In genomic region chr2:34544646-34545395, GRCm38 (mm10) we compare ENCODE assay signal across 24 mouse cellular contexts.
DNase-seq lines count a peak whose midpoint lies in the region; ATAC-seq and TF ChIP-seq lines count a peak whose summit lies in the region.
"Had no signal": no experiment of that assay in that cellular context is flagged by ENCODE, and none has a peak within 500 bp of the region (broad histone marks: within the 10 kb centered on the region; RNA-seq: fewer than 3 reads in every experiment).

No protein-coding gene starts in this region.

- WGBS in midbrain, embryonic 11.5 days, result 95% methylated on average over 13 of the region's 13 CpGs
- 93% methylated on average over 13 of the region's 13 CpGs for WGBS in midbrain, embryonic 15.5 days
- WGBS in lung, embryonic 15.5 days, result 60% methylated on average over 13 of the region's 13 CpGs
- WGBS in stomach, postnatal 0 days, result 65% methylated on average over 13 of the region's 13 CpGs
- WGBS in midbrain, embryonic 14.5 days, result 92% methylated on average over 13 of the region's 13 CpGs

- no peak for ATAC-seq in midbrain, embryonic 11.5 days (ENCODE audit: low FRiP score)
- no peak for ATAC-seq in midbrain, embryonic 15.5 days (replicated peaks)
- ATAC-seq in lung, embryonic 15.5 days (ENCODE audit: borderline replicate concordance, extremely low read depth, low FRiP score, low TSS enrichment), result no peak
- ATAC-seq in stomach, postnatal 0 days (ENCODE audit: low FRiP score, low TSS enrichment), result peak; percentile 63; the same call in 1 of the 2 replicates
- no peak for ATAC-seq in midbrain, embryonic 14.5 days (ENCODE audit: low FRiP score, low TSS enrichment)
- ATAC-seq: forebrain, embryonic 16.5 days had no signal

- H3K36me3 ChIP-seq in midbrain, embryonic 11.5 days (ENCODE audit: control insufficient read depth, insufficient read depth, low read length), result no peaks in the 10 kb centered on the region; the same call in 1 of the 2 replicates
- no peaks in the 10 kb centered on the region for H3K36me3 ChIP-seq in midbrain, embryonic 15.5 days (replicated peaks)
- H3K36me3 ChIP-seq in lung, embryonic 15.5 days, result no peaks in the 10 kb centered on the region
- H3K36me3 ChIP-seq in stomach, postnatal 0 days (ENCODE audit: control insufficient read depth, insufficient read depth, low read length), result no peaks in the 10 kb centered on the region
- no peaks in the 10 kb centered on the region for H3K36me3 ChIP-seq in midbrain, embryonic 14.5 days (ENCODE audit: control insufficient read depth, insufficient read depth, low read length)
- H3K36me3 ChIP-seq: hindbrain, embryonic 15.5 days; limb, embryonic 10.5 days; neural tube, embryonic 15.5 days had no signal

- no peak for TF ChIP-seq EP300 in stomach, postnatal 0 days (optimal IDR thresholded peaks at IDR 0.05)

- H3K9ac ChIP-seq in midbrain, embryonic 11.5 days (ENCODE audit: low read length), result no peak overlapping the region
- H3K9ac ChIP-seq in midbrain, embryonic 15.5 days, result no peak overlapping the region
- H3K9ac ChIP-seq in lung, embryonic 15.5 days, result no peak overlapping the region
- no peak overlapping the region for H3K9ac ChIP-seq in stomach, postnatal 0 days (ENCODE audit: low read length)
- H3K9ac ChIP-seq in midbrain, embryonic 14.5 days (replicated peaks; ENCODE audit: low read length), result no peak overlapping the region
- H3K9ac ChIP-seq: hindbrain, embryonic 15.5 days; liver, embryonic 14.5 days; neural tube, embryonic 15.5 days had no signal

- no peak overlapping the region for H3K27ac ChIP-seq in midbrain, embryonic 11.5 days (ENCODE audit: low read depth, low read length)
- H3K27ac ChIP-seq in midbrain, embryonic 15.5 days, result no peak overlapping the region
- 0 out of 2 replicates have a peak overlapping the region, but pooled peaks have one; percentile 6 for H3K27ac ChIP-seq in lung, embryonic 15.5 days
- H3K27ac ChIP-seq in stomach, postnatal 0 days (replicated peaks), result no peak overlapping the region
- no peak overlapping the region for H3K27ac ChIP-seq in midbrain, embryonic 14.5 days (replicated peaks; ENCODE audit: low read depth, low read length)
- H3K27ac ChIP-seq: forebrain, embryonic 10.5 days; limb, embryonic 10.5 days; liver, embryonic 14.5 days; neural tube, embryonic 15.5 days had no signal

- no peak for TF ChIP-seq CTCF in stomach, postnatal 0 days (IDR thresholded peaks at IDR 0.05; ENCODE audit: low read depth)

- no peak overlapping the region for H3K4me3 ChIP-seq in midbrain, embryonic 11.5 days (ENCODE audit: low read depth, low read length)
- no peak overlapping the region for H3K4me3 ChIP-seq in midbrain, embryonic 15.5 days
- H3K4me3 ChIP-seq in lung, embryonic 15.5 days, result no peak overlapping the region
- H3K4me3 ChIP-seq in stomach, postnatal 0 days (ENCODE audit: low read depth, low read length), result no peak overlapping the region
- H3K4me3 ChIP-seq in midbrain, embryonic 14.5 days (replicated peaks; ENCODE audit: low read depth, low read length), result no peak overlapping the region
- H3K4me3 ChIP-seq: forebrain, embryonic 10.5 days; hindbrain, embryonic 15.5 days; limb, embryonic 10.5 days; neural tube, embryonic 15.5 days had no signal

- no peaks in the 10 kb centered on the region for H3K9me3 ChIP-seq in midbrain, embryonic 11.5 days (ENCODE audit: control insufficient read depth, low read length)
- H3K9me3 ChIP-seq in midbrain, embryonic 15.5 days, result no peaks in the 10 kb centered on the region
- H3K9me3 ChIP-seq in lung, embryonic 15.5 days, result no peaks in the 10 kb centered on the region
- no peaks in the 10 kb centered on the region for H3K9me3 ChIP-seq in stomach, postnatal 0 days (ENCODE audit: control insufficient read depth, low read length)
- no peaks in the 10 kb centered on the region for H3K9me3 ChIP-seq in midbrain, embryonic 14.5 days (ENCODE audit: control insufficient read depth, low read length)
- H3K9me3 ChIP-seq: forebrain, embryonic 10.5 days; G1E; hindbrain, embryonic 15.5 days; limb, embryonic 10.5 days; neural tube, embryonic 15.5 days had no signal

- H3K27me3 ChIP-seq in midbrain, embryonic 11.5 days (ENCODE audit: control insufficient read depth, insufficient read depth, low read length), result no peaks in the 10 kb centered on the region
- H3K27me3 ChIP-seq in midbrain, embryonic 15.5 days (replicated peaks), result no peaks in the 10 kb centered on the region
- H3K27me3 ChIP-seq in lung, embryonic 15.5 days, result no peaks in the 10 kb centered on the region
- H3K27me3 ChIP-seq in stomach, postnatal 0 days (ENCODE audit: control insufficient read depth, insufficient read depth, low read length), result no peaks in the 10 kb centered on the region
- no peaks in the 10 kb centered on the region for H3K27me3 ChIP-seq in midbrain, embryonic 14.5 days (ENCODE audit: control insufficient read depth, insufficient read depth, low read length)
- H3K27me3 ChIP-seq: CH12.LX; hindbrain, embryonic 15.5 days; neural tube, embryonic 15.5 days had no signal

- DNase-seq in kidney, postnatal 14 days, result peak; percentile 48
- no peak for DNase-seq in kidney, adult 8-10 months
- peak; percentile 47 for DNase-seq in midbrain, embryonic 11.5 days (ENCODE audit: low spot score, missing footprints)
- peak; percentile 35 for DNase-seq in stomach, postnatal 0 days (ENCODE audit: low spot score)
- DNase-seq in right cerebral cortex, postnatal 10 days (ENCODE audit: low spot score in 2 of 2), result no peak
- no peak for DNase-seq in midbrain, embryonic 14.5 days
- DNase-seq: adrenal gland, adult 2 months; B cell, adult 2 months; cerebellum, adult 11-12 months; cerebellum, postnatal 10 days; gastrocnemius, postnatal 25 days; layer of hippocampus, adult 9-11 months; thymus, adult 2 months; thymus, postnatal 4 days had no signal

- no peak overlapping the region for H3K4me2 ChIP-seq in midbrain, embryonic 11.5 days
- no peak overlapping the region for H3K4me2 ChIP-seq in midbrain, embryonic 15.5 days
- H3K4me2 ChIP-seq in lung, embryonic 15.5 days, result no peak overlapping the region
- H3K4me2 ChIP-seq in stomach, postnatal 0 days (replicated peaks; ENCODE audit: low read depth), result no peak overlapping the region
- no peak overlapping the region for H3K4me2 ChIP-seq in midbrain, embryonic 14.5 days (ENCODE audit: low read length)
- H3K4me2 ChIP-seq: hindbrain, embryonic 15.5 days; neural tube, embryonic 15.5 days had no signal

- no peaks in the 10 kb centered on the region; the same call in 1 of the 2 replicates for H3K4me1 ChIP-seq in midbrain, embryonic 11.5 days (ENCODE audit: control insufficient read depth, insufficient read depth, low read length)
- peaks cover 21% of the 10 kb centered on the region; the same call in 1 of the 2 replicates for H3K4me1 ChIP-seq in midbrain, embryonic 15.5 days
- H3K4me1 ChIP-seq in lung, embryonic 15.5 days, result peaks cover 26% of the 10 kb centered on the region
- H3K4me1 ChIP-seq in stomach, postnatal 0 days (replicated peaks; ENCODE audit: control insufficient read depth, insufficient read depth), result no peaks in the 10 kb centered on the region
- H3K4me1 ChIP-seq in midbrain, embryonic 14.5 days (ENCODE audit: control insufficient read depth, insufficient read depth, low read length), result peaks cover 11% of the 10 kb centered on the region; the same call in 1 of the 2 replicates

Comparison
In these comparisons a context has a peak if more than half of its experiments do, and no peak if none do; other contexts are left out.
1. DNase-seq: peak in kidney, postnatal 14 days (single experiment), midbrain, embryonic 11.5 days (single experiment) and stomach, postnatal 0 days (single experiment); none in kidney, adult 8-10 months (0 of 2), right cerebral cortex, postnatal 10 days (0 of 2) and midbrain, embryonic 14.5 days (single experiment).